In genomic region chr9:67795205-67795675, GRCm38 (mm10) we compare ENCODE assay signal across 11 mouse cellular contexts. TPM values are rescaled to one million over a fixed set of nuclear protein-coding genes. Genes with fewer than 3 reads are reported as not detected.
A peak's percentile ranks its signal among the peaks of the same experiment; 100 is the strongest.
DNase-seq lines count a peak whose midpoint lies in the region; ATAC-seq lines count a peak whose summit lies in the region.
"Had no signal": no experiment of that assay in that cellular context is flagged by ENCODE, and none has a peak within 500 bp of the region (broad histone marks: within the 10 kb centered on the region; RNA-seq: fewer than 3 reads in every experiment).

No protein-coding gene starts in this region.

- no peak overlapping the region for H3K4me3 ChIP-seq in neural tube, embryonic 11.5 days (ENCODE audit: low read depth, low read length)
- no peak overlapping the region for H3K4me3 ChIP-seq in intestine, embryonic 16.5 days (ENCODE audit: low read length)
- no peak overlapping the region for H3K4me3 ChIP-seq in midbrain, embryonic 11.5 days (ENCODE audit: low read depth, low read length)
- H3K4me3 ChIP-seq in heart, embryonic 12.5 days = no peak overlapping the region
- H3K4me3 ChIP-seq: megakaryocyte, embryonic 14.5 days had no signal

- peak; percentile 57 for DNase-seq in neural tube, embryonic 11.5 days (ENCODE audit: low spot score)
- no peak for DNase-seq in neural tube, embryonic 10.5 days (ENCODE audit: extremely low spot score, low spot score)
- DNase-seq in midbrain, embryonic 11.5 days (ENCODE audit: low spot score, missing footprints) = no peak
- DNase-seq in embryo, embryonic 9.5 days (ENCODE audit: extremely low spot score) = no peak
- no peak for DNase-seq in adrenal gland, adult 18-20 months (ENCODE audit: low spot score in 2 of 2)
- no peak for DNase-seq in spleen, adult 12 weeks (ENCODE audit: low spot score)

- ATAC-seq in neural tube, embryonic 11.5 days (ENCODE audit: insufficient read depth, low FRiP score, low TSS enrichment) = peak; percentile 76
- ATAC-seq in intestine, embryonic 16.5 days = peak; percentile 58; the same call in 1 of the 2 replicates
- peak; percentile 48; the same call in 1 of the 2 replicates for ATAC-seq in midbrain, embryonic 11.5 days (ENCODE audit: low FRiP score)
- ATAC-seq in heart, embryonic 12.5 days (ENCODE audit: insufficient number of reproducible peaks, low FRiP score) = no peak

- no peak overlapping the region for H3K9ac ChIP-seq in neural tube, embryonic 11.5 days (ENCODE audit: low read length)
- H3K9ac ChIP-seq in intestine, embryonic 16.5 days (ENCODE audit: low read depth, low read length) = no peak overlapping the region
- no peak overlapping the region for H3K9ac ChIP-seq in midbrain, embryonic 11.5 days (ENCODE audit: low read length)
- H3K9ac ChIP-seq in heart, embryonic 12.5 days = no peak overlapping the region

- WGBS in neural tube, embryonic 11.5 days = 52% methylated on average over 14 of the region's 14 CpGs
- WGBS in intestine, embryonic 16.5 days = 58% methylated on average over 14 of the region's 14 CpGs
- WGBS in midbrain, embryonic 11.5 days = 77% methylated on average over 14 of the region's 14 CpGs
- 76% methylated on average over 14 of the region's 14 CpGs for WGBS in heart, embryonic 12.5 days

- H3K4me1 ChIP-seq in neural tube, embryonic 11.5 days (ENCODE audit: control insufficient read depth, insufficient read depth, low read length) = peaks cover 10% of the 10 kb centered on the region
- H3K4me1 ChIP-seq in intestine, embryonic 16.5 days (ENCODE audit: control insufficient read depth, insufficient read depth, low read length) = peaks cover 9% of the 10 kb centered on the region
- peaks cover 5% of the 10 kb centered on the region; the same call in 1 of the 2 replicates for H3K4me1 ChIP-seq in midbrain, embryonic 11.5 days (ENCODE audit: control insufficient read depth, insufficient read depth, low read length)
- H3K4me1 ChIP-seq in heart, embryonic 12.5 days (replicated peaks) = peaks cover 45% of the 10 kb centered on the region

- 0 out of 2 replicates have a peak overlapping the region, but pooled peaks have one; percentile 11 for H3K27ac ChIP-seq in neural tube, embryonic 11.5 days (ENCODE audit: low read depth, low read length)
- no peak overlapping the region for H3K27ac ChIP-seq in intestine, embryonic 16.5 days (ENCODE audit: low read length)
- no peak overlapping the region for H3K27ac ChIP-seq in midbrain, embryonic 11.5 days (ENCODE audit: low read depth, low read length)
- no peak overlapping the region for H3K27ac ChIP-seq in heart, embryonic 12.5 days (ENCODE audit: poor library complexity, severe bottlenecking)

- H3K36me3 ChIP-seq in neural tube, embryonic 11.5 days (ENCODE audit: control insufficient read depth, insufficient read depth, low read length) = no peaks in the 10 kb centered on the region
- H3K36me3 ChIP-seq in intestine, embryonic 16.5 days (ENCODE audit: control insufficient read depth, insufficient read depth, low read length) = no peaks in the 10 kb centered on the region
- H3K36me3 ChIP-seq in midbrain, embryonic 11.5 days (ENCODE audit: control insufficient read depth, insufficient read depth, low read length) = no peaks in the 10 kb centered on the region
- no peaks in the 10 kb centered on the region for H3K36me3 ChIP-seq in heart, embryonic 12.5 days

- no peaks in the 10 kb centered on the region for H3K27me3 ChIP-seq in neural tube, embryonic 11.5 days (ENCODE audit: control insufficient read depth, insufficient read depth, low read length)
- no peaks in the 10 kb centered on the region for H3K27me3 ChIP-seq in intestine, embryonic 16.5 days (replicated peaks; ENCODE audit: control insufficient read depth, insufficient read depth, low read length)
- H3K27me3 ChIP-seq in midbrain, embryonic 11.5 days (ENCODE audit: control insufficient read depth, insufficient read depth, low read length) = no peaks in the 10 kb centered on the region
- H3K27me3 ChIP-seq in heart, embryonic 12.5 days (replicated peaks) = peaks cover 9% of the 10 kb centered on the region

- no peak overlapping the region for H3K4me2 ChIP-seq in neural tube, embryonic 11.5 days (ENCODE audit: low read depth)
- 0 out of 2 replicates have a peak overlapping the region, but pooled peaks have one; percentile 6 for H3K4me2 ChIP-seq in intestine, embryonic 16.5 days (ENCODE audit: low read depth, low read length)
- no peak overlapping the region for H3K4me2 ChIP-seq in midbrain, embryonic 11.5 days
- no peak overlapping the region for H3K4me2 ChIP-seq in heart, embryonic 12.5 days

- H3K9me3 ChIP-seq in neural tube, embryonic 11.5 days (ENCODE audit: control insufficient read depth, low read length) = no peaks in the 10 kb centered on the region
- H3K9me3 ChIP-seq in intestine, embryonic 16.5 days (ENCODE audit: control insufficient read depth, low read length) = no peaks in the 10 kb centered on the region
- H3K9me3 ChIP-seq in midbrain, embryonic 11.5 days (ENCODE audit: control insufficient read depth, low read length) = no peaks in the 10 kb centered on the region
- no peaks in the 10 kb centered on the region for H3K9me3 ChIP-seq in heart, embryonic 12.5 days (replicated peaks)
- H3K9me3 ChIP-seq: megakaryocyte, embryonic 14.5 days had no signal

RNA-seq across cellular contexts. Expression of gene C2cd4b, which starts 36.0 kb away (rescaled TPM):
- 0.95 and 1.1 TPM in 2 replicates for polyA plus RNA-seq in neural tube, embryonic 11.5 days (2014; fragmentation: Nextera tagmentation; extraction: Ambion mirVana)
- 0.11 TPM in 1 of 2 replicates, not detected in the other for polyA plus RNA-seq in intestine, embryonic 16.5 days (2015; fragmentation: Nextera tagmentation; extraction: Ambion mirVana)
- polyA plus RNA-seq in midbrain, embryonic 11.5 days (2014; fragmentation: Nextera tagmentation; extraction: Ambion mirVana) = not detected in 2 replicates
- total RNA-seq in adrenal gland, adult 18-20 months (2021) = 1 to 10 TPM; 1.5 to 1.7 TPM
- polyA plus RNA-seq in heart, embryonic 12.5 days (2016; fragmentation: Nextera tagmentation; extraction: Ambion mirVana) = 2.7 and 3.8 TPM in 2 replicates
- total RNA-seq: common myeloid progenitor, adult 5-6 weeks had no signal

RNA-seq across cellular contexts. Expression of gene C2cd4a, which starts 36.9 kb away (rescaled TPM):
- 0.28 TPM in 1 of 2 replicates, not detected in the other for polyA plus RNA-seq in neural tube, embryonic 11.5 days (2014; fragmentation: Nextera tagmentation; extraction: Ambion mirVana)
- 0.24 and 0.54 TPM in 2 replicates for polyA plus RNA-seq in intestine, embryonic 16.5 days (2015; fragmentation: Nextera tagmentation; extraction: Ambion mirVana)
- polyA plus RNA-seq in midbrain, embryonic 11.5 days (2014; fragmentation: Nextera tagmentation; extraction: Ambion mirVana) = not detected in 2 replicates
- total RNA-seq in adrenal gland, adult 18-20 months (2021) = not detected
- polyA plus RNA-seq in heart, embryonic 12.5 days (2016; fragmentation: Nextera tagmentation; extraction: Ambion mirVana) = 0.22 and 0.28 TPM in 2 replicates
- total RNA-seq: common myeloid progenitor, adult 5-6 weeks; ES-E14 had no signal

RNA-seq across cellular contexts. Expression of gene Vps13c, which starts 45.0 kb away (rescaled TPM):
- polyA plus RNA-seq in neural tube, embryonic 11.5 days (2014; fragmentation: Nextera tagmentation; extraction: Ambion mirVana) = 6.9 and 7.8 TPM in 2 replicates
- 4.2 and 4.5 TPM in 2 replicates for polyA plus RNA-seq in intestine, embryonic 16.5 days (2015; fragmentation: Nextera tagmentation; extraction: Ambion mirVana)
- 7.1 and 8.9 TPM in 2 replicates for polyA plus RNA-seq in midbrain, embryonic 11.5 days (2014; fragmentation: Nextera tagmentation; extraction: Ambion mirVana)
- 10 to 100 TPM; 39.8 to 46.3 TPM for total RNA-seq in adrenal gland, adult 18-20 months (2021)
- polyA plus RNA-seq in heart, embryonic 12.5 days (2016; fragmentation: Nextera tagmentation; extraction: Ambion mirVana) = 6.3 and 7.0 TPM in 2 replicates
